Mouse (Mus musculus): ENCODE measurements around the gene Zfp523. TPM values are rescaled to one million over a fixed set of nuclear protein-coding genes. Genes with fewer than 3 reads are reported as not detected.
"Not testable (repeated sequence)": the region's sequence is repeated elsewhere in the genome, so short reads cannot be mapped to it uniquely, and the experiment has no call there.

The Zfp523 gene
- polyA plus RNA-seq, 1 experiment from 2014 or later = 17.3 TPM

DNA sequence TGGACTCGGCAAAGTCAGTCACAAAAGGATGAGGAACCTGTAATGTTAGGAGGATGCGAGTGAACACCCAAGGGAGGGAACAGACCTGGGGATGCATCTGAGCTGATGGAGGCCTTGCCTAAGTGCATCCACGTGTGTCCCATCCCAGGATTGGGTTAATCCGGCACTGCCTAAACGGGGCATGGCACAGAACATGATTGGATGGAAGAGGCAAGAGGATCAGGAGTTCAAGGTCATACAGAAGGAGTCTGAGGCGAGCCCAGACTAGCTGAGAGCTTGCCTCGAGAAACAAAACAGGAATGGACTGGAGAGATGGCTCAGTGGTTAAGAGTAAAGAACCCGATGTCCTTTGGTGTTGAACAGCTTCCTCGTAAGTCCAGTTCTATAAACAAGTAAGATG is 35.5 kb downstream of the Zfp523 start:
- H3K4me2 ChIP-seq = no peak overlapping the region
- no peak for ATAC-seq (replicated peaks; ENCODE audit: insufficient number of reproducible peaks, insufficient read depth, low FRiP score, low read depth)
- H3K9me3 ChIP-seq (replicated peaks) = no peaks in the 10 kb centered on the region
- H3K27ac ChIP-seq = no peak overlapping the region
- 68% methylated on average over 9 of the region's 9 CpGs for WGBS
- H3K36me3 ChIP-seq = no peaks in the 10 kb centered on the region
- peaks cover 8% of the 10 kb centered on the region for H3K4me1 ChIP-seq (replicated peaks)
- H3K27me3 ChIP-seq = peaks cover 6% of the 10 kb centered on the region; the same call in 1 of the 2 replicates
- no peak overlapping the region for H3K9ac ChIP-seq
- no peak overlapping the region for H3K4me3 ChIP-seq

DNA sequence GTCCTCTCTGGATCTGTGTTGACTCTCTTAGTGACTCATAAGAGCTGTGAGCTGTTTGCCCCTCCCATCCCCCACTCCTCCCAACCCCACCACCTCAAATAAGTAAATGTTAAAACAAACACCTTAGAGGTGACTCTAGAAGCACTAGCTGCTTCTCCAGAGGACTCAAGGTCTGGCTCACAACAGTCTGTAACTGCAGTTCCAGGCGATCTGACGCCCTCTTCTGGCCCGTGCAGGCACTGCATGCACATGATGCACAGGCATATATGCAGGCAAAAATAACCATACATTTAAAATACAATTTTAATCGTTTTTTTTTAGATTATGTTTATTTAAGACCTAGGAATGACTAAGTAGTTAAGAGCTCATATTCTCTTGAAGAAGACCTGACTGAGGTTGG is 36.3 kb downstream of the Zfp523 start:
- 25% methylated on average over 4 of the region's 4 CpGs for WGBS
- ATAC-seq (replicated peaks; ENCODE audit: insufficient number of reproducible peaks, insufficient read depth, low FRiP score, low read depth) = no peak
- no peak overlapping the region for H3K4me2 ChIP-seq
- H3K9ac ChIP-seq = no peak overlapping the region
- no peak overlapping the region for H3K4me3 ChIP-seq
- H3K27ac ChIP-seq = no peak overlapping the region
- peaks cover 8% of the 10 kb centered on the region; the same call in 1 of the 2 replicates for H3K27me3 ChIP-seq
- H3K36me3 ChIP-seq = no peaks in the 10 kb centered on the region
- H3K9me3 ChIP-seq (replicated peaks) = no peaks in the 10 kb centered on the region
- H3K4me1 ChIP-seq (replicated peaks) = peaks cover 5% of the 10 kb centered on the region; the same call in 1 of the 2 replicates

- Histone ChIP-seq H3K4me3 (no peak overlapping the region), H3K9me3 (replicated peaks) (no peaks in the 10 kb centered on the region), H3K27me3 (peaks cover 8% of the 10 kb centered on the region; the same call in 1 of the 2 replicates), H3K27ac (no peak overlapping the region), H3K4me2 (no peak overlapping the region), H3K36me3 (no peaks in the 10 kb centered on the region), H3K4me1 (replicated peaks) (peaks cover 7% of the 10 kb centered on the region; the same call in 1 of the 2 replicates), H3K9ac (no peak overlapping the region)
- no peak for ATAC-seq (replicated peaks; ENCODE audit: insufficient number of reproducible peaks, insufficient read depth, low FRiP score, low read depth)
- WGBS = 85% methylated on average over 9 of the region's 9 CpGs
Measured at GRCm38 (mm10) chr17:28216791-28217190, 39.9 kb downstream of the Zfp523 start.

DNA sequence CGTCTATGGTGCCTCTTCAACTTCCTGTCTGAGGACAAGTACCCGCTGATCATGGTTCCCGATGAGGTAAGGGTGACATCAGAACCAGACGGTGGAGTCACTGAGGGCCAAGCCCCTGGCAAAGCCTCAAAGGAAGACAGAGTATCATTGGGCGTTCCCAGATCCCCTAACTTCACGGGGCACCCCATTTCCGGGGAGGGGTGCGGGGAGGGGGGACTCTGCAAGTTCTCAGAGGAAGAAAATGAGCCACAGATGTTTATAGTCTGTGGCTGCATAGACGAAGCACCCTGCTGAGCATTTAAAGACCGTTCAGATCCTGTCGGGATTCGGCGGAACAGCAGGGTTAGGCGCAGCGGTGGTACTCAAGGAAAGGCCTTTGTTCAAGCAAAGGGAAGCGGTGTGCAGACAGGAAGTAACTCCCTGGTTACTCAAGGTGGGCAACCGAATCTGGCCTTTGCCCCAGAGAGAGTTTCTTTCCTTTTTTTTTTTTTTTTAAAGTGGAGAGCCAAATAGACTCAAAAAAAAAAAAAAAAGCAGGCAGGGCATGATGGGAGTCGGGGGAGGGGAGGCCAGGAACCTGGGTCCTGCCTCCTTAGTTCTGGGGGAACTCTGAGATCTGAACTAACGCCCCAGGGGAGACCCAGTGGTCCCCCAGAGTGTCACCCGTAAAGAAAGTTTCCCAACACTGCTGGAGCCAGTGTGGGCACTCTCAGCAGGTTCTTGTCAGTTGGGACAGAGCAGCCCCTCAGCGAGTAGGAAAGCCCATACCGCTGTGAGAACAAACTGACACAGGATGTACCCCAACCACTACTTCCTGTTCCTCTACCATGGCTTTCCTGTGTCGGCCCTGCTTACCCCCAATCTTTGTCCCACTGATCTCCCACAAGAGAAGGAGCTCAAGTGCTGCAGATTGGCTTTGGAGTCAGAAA is 41.1 kb downstream of the Zfp523 start:
- no peaks in the 10 kb centered on the region for H3K9me3 ChIP-seq (replicated peaks)
- peaks cover 10% of the 10 kb centered on the region for H3K4me1 ChIP-seq (replicated peaks)
- H3K4me2 ChIP-seq = peak overlapping the region; percentile 39
- H3K36me3 ChIP-seq = no peaks in the 10 kb centered on the region
- peaks cover 8% of the 10 kb centered on the region; the same call in 1 of the 2 replicates for H3K27me3 ChIP-seq
- no peak overlapping the region for H3K9ac ChIP-seq
- WGBS = 25% methylated on average over 23 of the region's 23 CpGs
- H3K27ac ChIP-seq = peak overlapping the region; percentile 43; the same call in 1 of the 2 replicates
- H3K4me3 ChIP-seq = no peak overlapping the region
- ATAC-seq (replicated peaks; ENCODE audit: insufficient number of reproducible peaks, insufficient read depth, low FRiP score, low read depth) = no peak; the same call in 1 of the 2 replicates

DNA sequence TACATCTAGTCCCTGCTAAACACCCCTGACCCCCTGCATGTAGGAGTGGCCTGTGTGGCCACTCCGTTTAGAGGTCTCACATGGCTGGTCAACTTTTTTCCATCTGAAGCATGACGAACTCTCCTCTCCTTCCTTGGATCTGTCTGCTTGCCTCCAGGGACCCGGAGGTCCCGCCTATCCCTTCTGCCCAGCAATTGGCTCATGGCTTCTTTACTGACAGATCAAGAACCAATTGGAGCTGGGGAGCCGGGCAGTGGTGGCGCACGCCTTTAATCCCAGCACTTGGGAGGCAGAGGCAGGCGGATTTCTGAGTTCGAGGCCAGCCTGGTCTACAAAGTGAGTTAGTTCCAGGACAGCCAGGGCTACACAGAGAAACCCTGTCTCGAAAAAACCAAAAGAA is 45.5 kb downstream of the Zfp523 start:
- peaks cover 31% of the 10 kb centered on the region for H3K4me1 ChIP-seq (replicated peaks)
- ATAC-seq (replicated peaks; ENCODE audit: insufficient number of reproducible peaks, insufficient read depth, low FRiP score, low read depth); H3K9ac ChIP-seq; H3K27me3 ChIP-seq; H3K9me3 ChIP-seq (replicated peaks); H3K4me3 ChIP-seq; H3K36me3 ChIP-seq; H3K27ac ChIP-seq; H3K4me2 ChIP-seq: not testable (repeated sequence)
- WGBS = 89% methylated on average over 10 of the region's 10 CpGs

DNA sequence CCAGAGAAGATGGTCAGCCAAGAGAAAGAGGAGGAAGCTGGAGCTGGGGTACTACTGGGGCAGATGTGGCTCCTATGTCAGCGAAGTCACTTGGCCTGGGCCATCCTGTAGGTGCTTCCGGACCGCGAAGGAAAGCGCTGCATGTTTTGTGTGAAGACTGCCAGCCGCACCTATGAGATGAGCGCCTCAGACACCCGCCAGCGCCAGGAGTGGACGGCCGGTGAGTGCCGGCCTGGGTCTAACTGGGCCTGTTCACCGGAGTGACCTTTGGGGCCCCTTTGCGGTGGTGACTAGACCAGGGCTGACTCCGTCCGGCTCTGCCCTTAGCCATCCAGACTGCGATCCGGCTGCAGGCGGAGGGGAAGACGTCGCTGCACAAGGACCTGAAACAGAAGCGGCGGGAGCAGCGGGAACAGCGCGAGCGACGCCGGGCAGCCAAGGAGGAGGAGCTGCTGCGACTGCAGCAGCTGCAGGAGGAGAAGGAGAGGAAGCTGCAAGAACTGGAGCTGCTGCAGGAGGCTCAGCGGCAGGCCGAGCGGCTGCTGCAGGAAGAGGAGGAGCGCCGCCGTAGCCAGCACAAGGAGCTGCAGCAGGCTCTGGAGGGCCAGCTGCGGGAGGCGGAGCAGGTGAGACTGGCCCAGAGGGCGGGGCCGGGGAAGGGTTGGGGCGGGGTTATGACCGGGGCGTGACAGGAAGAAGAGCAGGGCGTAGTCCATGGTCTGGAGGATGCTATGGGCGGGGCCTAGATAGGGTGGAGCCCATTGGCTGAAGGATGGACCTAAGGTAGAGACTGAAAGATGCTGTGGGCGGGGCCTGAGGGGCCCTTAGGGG is 46.8 kb downstream of the Zfp523 start:
- H3K36me3 ChIP-seq = no peaks in the 10 kb centered on the region
- H3K9me3 ChIP-seq (replicated peaks) = no peaks in the 10 kb centered on the region
- H3K9ac ChIP-seq = peak overlapping the region; percentile 61
- no peaks in the 10 kb centered on the region for H3K27me3 ChIP-seq
- 2% methylated on average over 46 of the region's 46 CpGs for WGBS
- peak overlapping the region; percentile 64 for H3K27ac ChIP-seq
- peak; percentile 88 for ATAC-seq (replicated peaks; ENCODE audit: insufficient number of reproducible peaks, insufficient read depth, low FRiP score, low read depth)
- peaks cover 24% of the 10 kb centered on the region for H3K4me1 ChIP-seq (replicated peaks)
- peak overlapping the region; percentile 95 for H3K4me2 ChIP-seq
- peak overlapping the region; percentile 60 for H3K4me3 ChIP-seq

DNA sequence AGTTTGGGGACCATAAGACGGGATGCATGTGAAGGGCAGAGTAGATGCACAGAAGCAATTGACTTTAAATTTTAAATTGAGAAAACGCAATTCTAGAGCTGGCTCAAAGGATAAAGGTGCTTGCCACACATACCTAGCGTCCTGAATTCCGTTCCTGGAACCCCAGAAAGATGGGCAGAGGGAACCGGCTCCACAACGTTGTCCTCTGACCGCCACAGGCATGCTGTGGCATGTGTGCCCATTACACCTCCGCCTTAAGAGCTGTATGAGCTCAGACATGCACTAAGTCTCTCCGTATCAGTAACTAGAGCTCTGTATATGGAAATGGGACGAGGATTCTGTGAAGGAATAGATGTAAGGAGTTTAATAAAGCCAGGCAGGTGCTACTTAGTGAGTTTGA is 47.7 kb downstream of the Zfp523 start:
- H3K4me3 ChIP-seq = no peak overlapping the region

GRCm38 (mm10) chr17:28226014-28226413 is 49.1 kb downstream of the Zfp523 start:
- WGBS = 3% methylated on average over 21 of the region's 21 CpGs
- Histone ChIP-seq H3K27ac (no peak overlapping the region), H3K4me1 (replicated peaks) (peaks cover 24% of the 10 kb centered on the region), H3K36me3 (no peaks in the 10 kb centered on the region), H3K4me2 (peak overlapping the region; percentile 66), H3K27me3 (no peaks in the 10 kb centered on the region), H3K4me3 (peak overlapping the region; percentile 26), H3K9ac (peak overlapping the region; percentile 23; the same call in 1 of the 2 replicates), H3K9me3 (replicated peaks) (no peaks in the 10 kb centered on the region)
- peak; percentile 40 for ATAC-seq (replicated peaks; ENCODE audit: insufficient number of reproducible peaks, insufficient read depth, low FRiP score, low read depth)

More for the DNA sequence above, 47.7 kb downstream of the Zfp523 start:
- no peak overlapping the region for H3K27ac ChIP-seq
- H3K4me1 ChIP-seq (replicated peaks) = peaks cover 24% of the 10 kb centered on the region
- no peak overlapping the region for H3K4me2 ChIP-seq
- 83% methylated on average over 10 of the region's 10 CpGs for WGBS
- no peaks in the 10 kb centered on the region for H3K9me3 ChIP-seq (replicated peaks)
- H3K36me3 ChIP-seq = no peaks in the 10 kb centered on the region
- H3K27me3 ChIP-seq = no peaks in the 10 kb centered on the region
- no peak overlapping the region for H3K9ac ChIP-seq
- ATAC-seq (replicated peaks; ENCODE audit: insufficient number of reproducible peaks, insufficient read depth, low FRiP score, low read depth) = no peak

DNA sequence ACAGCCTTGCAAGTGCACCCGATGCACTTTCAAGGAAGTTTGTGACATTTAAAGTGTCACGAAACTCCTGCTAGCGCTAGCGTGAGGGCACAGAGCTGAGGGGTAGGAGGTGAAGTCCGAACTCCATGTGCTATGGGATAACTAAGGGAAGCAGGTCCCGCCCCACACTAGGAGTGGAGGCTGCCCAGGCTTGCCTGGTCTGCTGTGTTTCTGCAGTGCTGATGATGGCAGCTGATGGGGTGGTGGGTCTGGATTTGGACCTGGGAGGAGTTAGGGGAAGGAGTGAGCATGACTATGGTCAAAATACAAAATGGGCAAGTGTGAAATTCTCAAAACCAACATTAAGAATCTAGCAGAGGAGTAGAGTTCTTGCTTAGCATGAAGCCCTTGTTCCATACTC is 53.6 kb downstream of the Zfp523 start:
- Histone ChIP-seq H3K4me3 (no peak overlapping the region), H3K27ac (no peak overlapping the region), H3K9ac (no peak overlapping the region), H3K36me3 (no peaks in the 10 kb centered on the region), H3K4me2 (no peak overlapping the region), H3K9me3 (replicated peaks) (no peaks in the 10 kb centered on the region), H3K27me3 (no peaks in the 10 kb centered on the region), H3K4me1 (replicated peaks) (peaks cover 19% of the 10 kb centered on the region)
- WGBS = 73% methylated on average over 6 of the region's 6 CpGs
- ATAC-seq (replicated peaks; ENCODE audit: insufficient number of reproducible peaks, insufficient read depth, low FRiP score, low read depth) = no peak

GRCm38 (mm10) chr17:28231026-28231736 is 54.3 kb downstream of the Zfp523 start:
- ATAC-seq (replicated peaks; ENCODE audit: insufficient number of reproducible peaks, insufficient read depth, low FRiP score, low read depth) = no peak
- 82% methylated on average over 18 of the region's 18 CpGs for WGBS

More at GRCm38 (mm10) chr17:28231026-28231736, 54.3 kb downstream of the Zfp523 start:
- peaks cover 14% of the 10 kb centered on the region; the same call in 1 of the 2 replicates for H3K4me1 ChIP-seq (replicated peaks)
- no peaks in the 10 kb centered on the region for H3K36me3 ChIP-seq
- no peak overlapping the region for H3K4me2 ChIP-seq
- no peaks in the 10 kb centered on the region for H3K9me3 ChIP-seq (replicated peaks)
- H3K9ac ChIP-seq = no peak overlapping the region
- no peak overlapping the region for H3K4me3 ChIP-seq
- no peaks in the 10 kb centered on the region for H3K27me3 ChIP-seq
- H3K27ac ChIP-seq = no peak overlapping the region
